Mouse (Mus musculus) T-helper 1 cell (primary cell): Measurements from ENCODE around the gene Tnrc6b.

Experiments
- in situ Hi-C: fragments of 300-600 bp; cut with MboI, MseI; formaldehyde crosslinking; loops from one replicate; pipeline ENCODE4 v1.15.1; 2025; ENCODE audit warnings: high pct_unique_total_duplicates

Tnrc6b gene

DNA sequence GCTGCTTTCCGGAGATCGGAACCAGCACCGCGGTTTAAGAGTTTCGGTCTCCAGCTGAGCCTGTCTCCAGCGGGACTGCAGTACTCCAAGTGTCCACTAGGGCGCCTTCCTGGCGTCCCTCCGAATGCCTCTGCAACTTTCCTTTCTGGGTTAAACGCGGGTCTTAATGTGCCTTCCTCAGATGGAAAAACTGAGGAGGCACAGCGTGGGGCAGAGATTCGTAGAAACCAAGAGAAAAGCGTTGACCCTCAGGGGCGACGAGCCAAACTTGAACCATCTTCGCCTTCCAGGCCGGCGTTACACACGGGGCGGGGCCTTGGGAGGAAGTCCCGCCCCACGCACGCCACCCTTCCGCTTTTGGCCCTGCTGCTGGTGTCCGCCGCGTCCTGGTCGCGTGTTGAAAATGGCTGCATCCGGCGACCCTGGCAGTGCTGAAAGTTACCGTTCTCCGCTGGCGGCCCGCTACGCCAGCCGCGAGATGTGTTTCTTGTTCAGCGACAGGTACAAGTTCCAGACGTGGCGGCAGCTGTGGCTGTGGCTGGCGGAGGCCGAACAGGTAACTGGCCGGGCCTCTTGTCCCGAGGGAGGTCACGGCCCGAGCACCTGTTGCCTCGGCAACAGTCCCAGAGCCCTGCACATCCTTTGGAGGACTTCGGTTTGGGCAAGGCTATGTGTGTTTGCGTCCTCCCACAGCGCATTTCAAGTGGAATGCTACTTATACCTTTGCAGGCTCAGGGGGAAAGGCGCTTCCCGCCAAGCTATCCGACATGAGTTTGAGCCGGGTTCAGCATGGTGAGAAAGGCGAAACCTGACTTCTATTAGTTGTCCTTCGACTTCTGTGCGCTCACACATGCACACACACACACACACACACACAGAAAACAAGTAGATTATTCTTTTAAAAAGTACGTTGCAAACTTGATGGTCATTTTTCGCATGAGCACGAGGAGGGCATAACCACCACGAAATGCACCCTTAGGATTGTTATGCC lies 237.3 kb downstream of the Tnrc6b start, which contains the start of gene Adsl:
Gene Adsl (plus strand): TSS at position 346 of the 991 bp plus-strand sequence.
- in situ Hi-C loops, result loop anchor here (5.0 kb wide), 1 partner anchor 241 kb away; no protein-coding TSS in a partner anchor

DNA sequence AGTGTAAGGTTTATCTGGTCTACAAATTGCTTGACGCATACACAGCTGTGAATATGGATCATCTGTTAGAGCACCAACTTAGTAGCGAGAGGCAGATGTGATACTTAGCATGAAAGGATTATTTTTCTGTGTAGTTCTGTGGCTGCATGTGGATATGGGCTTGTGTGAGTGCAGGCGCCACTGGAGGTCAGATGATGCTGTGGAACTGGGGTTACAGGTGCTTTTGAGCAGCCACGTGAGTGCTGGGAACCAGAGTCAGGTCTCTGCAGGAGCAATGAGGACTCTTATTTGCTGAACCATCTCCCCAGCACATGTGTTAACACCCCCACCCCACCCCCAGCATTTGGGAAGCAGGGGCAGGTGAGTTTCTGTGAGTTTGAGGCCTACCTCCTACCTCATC lies 238.3 kb downstream of the Tnrc6b start:
- in situ Hi-C loops, result loop anchor here (5.0 kb wide), 1 partner anchor 242 kb away; no protein-coding TSS in a partner anchor

DNA sequence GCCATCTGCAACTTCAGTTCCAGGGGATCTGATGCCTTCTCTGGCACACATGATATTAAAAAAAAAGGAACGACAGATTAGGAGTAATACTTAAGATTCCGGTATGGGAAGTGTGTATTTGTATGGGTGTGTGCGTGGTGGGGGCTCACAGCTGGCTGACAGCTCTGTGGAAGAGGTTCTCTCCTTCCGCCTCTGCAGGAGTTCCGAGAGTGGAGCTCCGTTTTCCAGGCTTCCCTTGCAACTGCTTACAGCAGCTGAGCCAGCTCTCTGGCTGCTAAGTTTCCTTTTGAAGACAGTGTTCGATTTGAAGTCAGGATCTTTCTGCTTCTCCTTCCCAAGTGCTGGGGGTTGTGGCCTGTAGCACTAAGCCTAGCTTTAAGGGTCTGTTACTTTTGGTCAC lies 238.9 kb downstream of the Tnrc6b start:
- in situ Hi-C loops, result loop anchor here (25.0 kb wide), 1 partner anchor 687 kb away; no protein-coding TSS in a partner anchor

DNA sequence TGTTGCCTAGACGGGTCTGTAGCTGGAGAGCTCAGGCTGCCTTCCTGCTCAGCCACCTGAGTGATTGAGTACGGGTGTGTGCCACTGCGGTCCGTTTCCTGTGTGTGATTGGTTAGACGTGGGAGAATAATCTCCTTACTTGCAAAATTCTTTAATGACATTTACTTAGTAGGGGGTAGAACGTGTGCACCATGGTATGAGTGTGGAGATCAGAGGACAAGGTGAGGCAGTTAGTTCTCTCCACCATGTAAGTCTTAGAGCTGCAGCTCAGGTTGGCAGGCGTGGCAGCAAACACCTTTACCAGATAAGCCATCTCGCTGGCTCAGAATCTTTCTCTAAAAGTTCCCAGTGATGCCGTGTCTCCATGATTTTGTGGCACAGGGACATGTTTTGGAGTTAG lies 242.9 kb downstream of the Tnrc6b start:
- in situ Hi-C loops, result loop anchor here (25.0 kb wide), 1 partner anchor 683 kb away; no protein-coding TSS in a partner anchor

DNA sequence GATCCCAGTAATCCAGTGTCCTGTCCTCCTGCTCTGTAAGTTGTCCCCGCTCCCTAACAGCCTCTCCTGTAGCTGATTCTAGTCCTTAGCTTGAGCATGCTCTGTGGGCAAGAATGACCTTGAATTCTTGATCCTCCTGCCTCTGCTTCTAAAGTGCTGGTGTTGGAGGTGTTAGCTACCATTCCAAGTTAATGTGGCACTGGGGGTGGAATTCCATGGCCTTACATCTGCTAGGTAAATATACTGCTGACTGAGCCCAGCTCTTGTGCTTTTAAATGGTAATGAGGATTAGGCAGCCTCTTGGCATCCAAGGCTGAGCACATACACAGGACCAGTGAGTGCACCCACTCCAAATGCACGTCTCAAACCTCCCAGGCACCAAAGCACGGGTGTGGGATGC lies 243.7 kb downstream of the Tnrc6b start:
- in situ Hi-C loops, result loop anchor here (5.0 to 25.0 kb wide), 2 partner anchors 38 to 682 kb away; no protein-coding TSS in a partner anchor

DNA sequence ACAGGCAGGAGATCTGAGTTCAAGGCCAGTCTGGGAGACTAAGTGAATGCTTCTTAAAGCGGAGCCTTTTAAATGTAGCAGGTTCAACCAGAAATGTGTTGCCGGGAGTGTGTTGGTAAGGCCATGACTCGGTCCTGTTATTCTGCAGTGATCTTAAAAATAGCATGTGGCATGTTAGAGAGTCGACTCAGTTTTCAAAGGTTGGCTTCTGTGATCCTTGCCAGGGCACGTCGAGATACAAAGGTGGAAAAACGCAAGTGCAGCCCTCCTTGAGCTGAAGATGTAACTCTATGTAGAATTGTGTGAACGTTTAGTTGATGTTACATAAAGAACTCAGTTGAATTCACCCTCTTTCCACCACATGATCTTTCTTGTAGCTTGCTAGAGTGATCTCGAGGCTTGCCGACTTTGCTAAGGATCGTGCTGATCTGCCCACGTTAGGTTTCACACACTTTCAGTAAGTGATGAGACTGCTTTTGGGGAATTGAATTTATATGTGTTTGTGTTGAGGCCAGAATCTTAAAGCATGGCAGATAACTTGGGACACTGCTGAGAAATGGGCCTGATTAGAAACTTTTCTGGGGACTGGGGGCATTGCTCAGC lies 244.8 kb downstream of the Tnrc6b start:
- in situ Hi-C loops, result loop anchor here (5.0 to 25.0 kb wide), 2 partner anchors 39 to 681 kb away; no protein-coding TSS in a partner anchor

DNA sequence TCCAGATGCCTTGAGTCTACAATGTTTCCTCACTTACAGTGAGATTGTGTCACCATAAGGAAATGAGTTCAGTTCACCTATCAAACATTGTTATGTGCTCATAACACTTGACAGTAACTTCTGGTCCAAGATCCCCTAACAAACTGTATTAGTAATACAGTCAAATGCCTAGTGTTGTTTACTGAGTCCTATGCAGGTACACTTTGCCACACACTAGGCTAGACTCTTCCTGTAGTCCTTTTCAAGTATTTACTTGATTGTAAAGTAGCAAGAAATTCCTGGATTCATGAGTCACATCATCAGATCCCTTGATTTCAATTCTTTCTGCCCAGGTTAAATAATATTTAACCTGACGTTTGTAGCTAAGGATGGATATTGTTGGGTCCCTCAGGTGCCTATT lies 258.3 kb downstream of the Tnrc6b start:
- in situ Hi-C loops, result loop anchor here (25.0 kb wide), 1 partner anchor 668 kb away; no protein-coding TSS in a partner anchor

DNA sequence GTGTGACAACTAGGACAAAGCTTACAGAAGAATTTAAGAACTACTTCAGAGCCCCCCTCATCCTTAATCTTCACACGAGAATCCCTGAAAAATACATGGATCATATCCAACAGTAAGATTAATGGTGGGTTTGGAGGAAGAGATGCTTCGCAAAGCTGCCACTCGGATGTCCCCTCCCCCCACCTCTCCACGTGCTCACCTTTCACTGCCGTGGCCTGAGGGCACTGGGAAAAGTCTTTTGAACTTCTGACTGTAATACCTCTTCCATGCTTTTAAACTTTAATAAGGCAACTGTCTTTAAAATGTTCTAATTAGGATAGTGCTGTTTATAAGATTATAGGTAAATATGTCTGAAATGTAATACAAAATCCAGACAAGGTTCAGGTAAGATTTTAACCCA lies 263.2 kb downstream of the Tnrc6b start:
- in situ Hi-C loops, result loop anchor here (25.0 kb wide), 1 partner anchor 663 kb away; no protein-coding TSS in a partner anchor

DNA sequence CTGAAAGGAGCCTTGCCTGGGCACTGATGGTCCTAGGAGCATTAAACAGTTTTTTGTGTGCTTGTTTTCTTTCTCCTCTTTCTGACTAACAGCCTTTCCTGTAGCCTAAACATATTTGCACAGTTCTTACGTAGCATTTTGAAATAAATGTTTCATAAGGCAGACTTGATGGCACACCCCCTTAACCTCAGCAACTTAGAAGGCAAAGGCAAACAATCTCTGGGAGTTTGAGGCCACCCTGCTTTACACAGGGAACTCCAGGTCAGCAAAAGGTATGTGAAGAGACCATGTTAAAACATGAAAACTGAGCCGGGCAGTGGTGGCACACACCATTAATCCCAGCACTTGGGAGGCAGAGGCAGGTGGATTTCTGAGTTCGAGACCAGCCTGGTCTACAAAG lies 264.6 kb downstream of the Tnrc6b start:
- in situ Hi-C loops, result no loop called here

DNA sequence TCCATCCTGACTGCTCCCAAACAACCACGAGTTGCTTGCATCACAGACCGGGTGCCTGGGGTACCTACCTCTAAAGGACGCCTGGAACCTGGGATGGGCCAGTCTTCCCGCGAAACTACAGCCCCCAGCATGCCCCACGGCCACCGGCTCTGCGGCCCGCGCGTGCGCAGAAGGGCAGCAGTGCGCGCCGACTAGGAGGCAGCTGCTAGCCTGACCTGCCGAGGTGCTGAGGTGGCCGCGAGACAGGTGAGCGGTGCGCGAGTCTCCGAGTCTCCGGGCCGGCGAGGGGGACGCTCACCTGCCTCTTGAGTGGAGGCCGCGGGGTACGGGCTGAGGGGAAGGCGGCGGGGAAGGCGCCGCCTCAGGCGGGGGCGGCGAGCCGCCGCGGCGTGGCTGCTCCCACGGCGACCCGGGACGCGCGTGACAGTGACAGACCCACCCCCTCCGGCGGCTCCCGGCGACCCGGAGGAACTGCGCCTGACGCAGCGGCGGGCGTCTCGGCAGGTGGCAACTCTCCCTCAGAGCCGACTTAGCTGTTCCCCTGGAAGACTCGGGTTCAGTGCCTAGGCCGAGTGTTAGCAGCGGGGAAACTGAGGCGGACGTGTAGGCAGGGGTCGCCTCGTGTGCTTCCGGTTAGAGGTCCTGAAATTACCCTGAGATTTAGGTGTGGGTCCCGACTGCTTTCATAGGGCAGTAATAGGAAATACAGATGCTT lies 266.7 kb downstream of the Tnrc6b start, which contains the start of gene Sgsm3:
Gene Sgsm3 (plus strand): TSS at position 146 of the 715 bp plus-strand sequence.
- in situ Hi-C loops, result no loop called here

DNA sequence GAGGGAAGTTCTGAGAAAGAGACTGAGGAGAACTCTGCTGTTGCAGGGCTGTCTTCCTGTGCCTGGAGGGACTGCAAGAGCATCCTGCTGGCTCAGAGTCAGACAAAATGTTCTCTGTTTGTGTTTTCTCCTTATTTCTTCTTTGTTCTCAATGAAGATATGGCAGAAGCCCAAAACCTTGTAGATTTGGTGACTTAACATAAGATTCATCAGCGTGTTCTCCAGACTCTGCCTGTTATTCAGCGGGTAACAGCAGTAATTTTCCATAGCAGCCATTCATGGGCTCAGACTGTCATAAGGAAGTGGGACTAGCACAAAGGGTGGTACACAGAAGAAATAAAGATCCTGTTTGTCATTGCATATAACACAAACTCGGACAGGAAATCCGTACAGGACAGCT lies 268.5 kb downstream of the Tnrc6b start:
- in situ Hi-C loops, result no loop called here

DNA sequence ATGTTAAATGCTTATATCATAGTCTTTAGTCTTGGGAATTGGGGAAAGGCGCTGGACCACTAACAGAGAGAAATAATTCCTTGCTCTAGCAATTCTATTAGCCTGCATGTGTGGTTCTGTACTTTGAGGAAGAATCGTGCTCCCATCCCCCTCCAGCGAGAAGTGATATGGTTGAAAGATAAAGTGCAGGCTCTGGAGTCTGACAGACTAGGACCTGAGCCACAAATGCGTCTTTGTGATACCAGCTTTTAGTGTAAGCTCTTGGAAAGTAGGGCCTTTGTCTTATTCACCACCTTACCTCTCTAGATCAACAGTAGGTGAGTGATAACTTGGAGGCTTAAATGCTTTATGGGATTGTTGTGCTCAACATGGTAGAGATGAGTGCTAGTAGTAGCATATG lies 270.1 kb downstream of the Tnrc6b start:
- in situ Hi-C loops, result no loop called here

DNA sequence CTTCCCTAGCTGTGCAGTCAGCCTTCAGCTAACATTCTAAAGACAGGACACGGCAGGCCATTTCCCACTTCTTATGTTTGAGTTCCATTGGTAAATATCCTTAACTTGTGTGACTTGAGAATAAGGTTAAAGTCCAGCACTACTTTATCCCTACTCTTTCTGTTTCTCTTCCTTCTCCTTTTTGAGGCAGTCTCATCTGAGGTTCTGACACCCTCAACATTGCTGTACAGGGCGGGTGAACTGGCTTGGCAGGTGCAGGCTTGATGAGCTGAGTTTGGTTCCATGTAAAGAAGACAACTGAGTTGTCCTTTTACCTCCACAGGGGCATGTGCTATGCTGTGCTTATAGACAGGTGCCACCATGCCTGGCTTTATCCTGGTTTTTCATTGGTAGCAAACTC lies 272.2 kb downstream of the Tnrc6b start:
- in situ Hi-C loops, result no loop called here

DNA sequence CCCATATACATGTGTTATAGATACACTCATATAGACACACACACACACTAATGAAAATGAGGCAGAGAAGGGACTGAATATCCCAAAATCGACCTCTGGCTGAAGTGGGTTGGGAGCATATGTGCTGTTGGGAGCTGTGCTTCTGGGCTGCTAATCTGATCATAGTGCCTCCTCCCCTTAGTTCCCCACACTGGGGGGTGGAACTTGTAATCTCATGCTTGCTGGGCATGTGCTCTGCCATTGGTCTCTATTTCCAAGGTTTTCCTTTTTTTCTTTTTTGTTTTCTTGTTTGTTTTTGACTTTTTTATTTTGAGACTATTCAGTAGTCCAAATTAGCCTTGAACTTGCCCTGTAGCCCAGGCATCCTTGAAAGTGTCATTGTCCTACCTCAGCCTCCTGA lies 277.2 kb downstream of the Tnrc6b start:
- in situ Hi-C loops, result no loop called here

DNA sequence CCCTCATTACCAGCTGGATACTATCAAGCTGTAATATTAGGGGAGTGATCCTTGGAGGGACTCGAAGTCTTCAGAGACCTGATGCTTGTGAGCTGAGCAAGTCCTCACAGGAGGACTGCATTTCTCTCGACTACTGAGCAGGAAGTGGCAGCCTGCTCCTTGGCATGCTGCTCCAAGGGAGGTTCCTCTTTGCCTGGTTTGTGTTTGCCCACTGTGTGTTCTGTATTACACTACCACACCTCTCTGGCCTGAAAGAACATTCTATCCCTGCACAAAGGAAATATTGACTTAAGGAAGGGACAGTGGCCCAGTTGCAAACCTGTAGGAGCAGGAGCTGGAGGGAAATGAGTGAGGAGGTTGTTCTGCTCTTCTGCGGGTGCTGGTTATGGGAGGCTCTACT lies 278.6 kb downstream of the Tnrc6b start:
- in situ Hi-C loops, result no loop called here
